Mouse (Mus musculus): ENCODE data around the gene Yap1.
"Not testable (repeated sequence)": the region's sequence is repeated elsewhere in the genome, so short reads cannot be mapped to it uniquely, and the experiment has no call there.

Yap1 gene

GRCm38 (mm10) chr9:7907351-7907985, 96.9 kb downstream of the Yap1 start:
- no peak for DNase-seq

- no peak for DNase-seq
Observed at GRCm38 (mm10) chr9:7906564-7906963, 97.8 kb downstream of the Yap1 start.

GRCm38 (mm10) chr9:7903825-7904224, 100.6 kb downstream of the Yap1 start:
- no peak for DNase-seq

- DNase-seq = no peak
Observed at GRCm38 (mm10) chr9:7903262-7903661, 101.1 kb downstream of the Yap1 start.

- no peak for DNase-seq
Observed at GRCm38 (mm10) chr9:7902311-7902710, 102.1 kb downstream of the Yap1 start.

- no peak for DNase-seq
Observed at GRCm38 (mm10) chr9:7900965-7901364, 103.4 kb downstream of the Yap1 start.

GRCm38 (mm10) chr9:7897502-7897901, 106.9 kb downstream of the Yap1 start:
- peak; percentile 54 to 75 for DNase-seq

- DNase-seq = not testable (repeated sequence)
Observed at GRCm38 (mm10) chr9:7891796-7892195, 112.6 kb downstream of the Yap1 start.

GRCm38 (mm10) chr9:7891177-7891576, 113.2 kb downstream of the Yap1 start:
- no peak for DNase-seq

GRCm38 (mm10) chr9:7884346-7884745, 120.0 kb downstream of the Yap1 start:
- no peak for DNase-seq

- no peak for DNase-seq
Observed at GRCm38 (mm10) chr9:7882304-7882865, 122.0 kb downstream of the Yap1 start.

All from spleen, adult 18-20 months (tissue).